Mouse (Mus musculus) lung, postnatal 0 days (tissue): Measurements from ENCODE around the gene Gpr142.

Source experiments
- CTCF ChIP-seq: IDR thresholded peaks from 2 replicates; pipeline ENCODE4 v1.5.1; 2016; ENCODE audit warnings: antibody characterized with exemption, mild to moderate bottlenecking
- EP300 ChIP-seq: IDR thresholded peaks from 2 replicates; pipeline ENCODE4 v1.6.1; 2016; ENCODE audit warnings: antibody characterized with exemption, mild to moderate bottlenecking, control low read depth

GRCm38 (mm10) chr11:114833166-114833565 is 34.4 kb downstream of the Gpr142 start:
- TF ChIP-seq CTCF (no peak), EP300 (no peak)
